Mouse (Mus musculus): ENCODE data around the gene Ehd3. TPM values are rescaled to one million over a fixed set of nuclear protein-coding genes. Genes with fewer than 3 reads are reported as not detected.
"Not testable (repeated sequence)": the region's sequence is repeated elsewhere in the genome, so short reads cannot be mapped to it uniquely, and the experiment has no call there.

The Ehd3 gene
- polyA plus RNA-seq, 1 experiment, result 57.3 TPM

DNA sequence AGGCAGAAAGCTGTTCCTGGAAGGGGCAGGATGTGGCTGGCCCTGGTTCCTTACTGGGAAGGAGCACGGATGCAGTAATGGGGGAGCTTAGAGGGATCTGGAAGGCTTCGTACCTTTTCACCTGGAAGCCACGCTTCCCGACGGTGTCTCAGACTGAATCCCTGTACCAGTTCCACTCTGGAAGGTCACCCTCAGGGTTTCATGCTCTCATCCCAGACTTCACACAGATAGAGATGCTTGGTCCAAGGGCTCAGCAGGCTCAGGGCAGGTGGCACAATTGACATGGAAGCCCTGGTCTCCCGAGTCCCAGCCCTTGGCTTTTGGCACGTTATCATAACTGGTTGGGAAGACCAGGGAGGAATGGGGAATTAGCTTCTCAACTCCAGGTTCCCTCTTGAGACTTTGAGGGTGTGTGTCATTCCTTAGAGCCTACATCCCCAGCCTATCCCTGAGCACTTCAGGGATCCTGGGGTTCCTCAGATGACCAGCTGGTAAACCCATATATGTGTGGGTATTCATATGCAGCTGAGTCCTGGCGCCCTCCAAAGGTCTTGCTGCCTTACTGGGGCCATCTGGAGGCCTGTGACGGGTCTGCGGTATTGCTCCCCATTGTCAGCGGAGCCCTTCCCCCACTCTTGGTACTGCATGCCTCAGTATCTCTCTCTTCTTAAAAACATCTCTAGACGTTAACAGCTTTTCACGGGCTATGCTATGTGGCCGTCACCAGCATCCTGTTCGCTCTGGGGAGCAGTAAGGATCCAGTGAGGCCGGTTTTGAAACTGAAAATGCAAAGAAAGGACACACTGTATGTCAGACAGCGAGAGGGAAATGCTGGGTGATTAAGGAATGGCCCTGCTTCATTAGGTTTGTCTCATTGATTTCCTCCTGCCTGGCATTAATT is 19.4 kb downstream of the Ehd3 start:
- DNase-seq (ENCODE audit: extremely low spot score in 1 of 2, low spot score in 1 of 2), result no peak

- DNase-seq (ENCODE audit: extremely low spot score in 1 of 2, low spot score in 1 of 2), result no peak
Measured at GRCm38 (mm10) chr17:73824022-73824340, 20.0 kb downstream of the Ehd3 start.

DNA sequence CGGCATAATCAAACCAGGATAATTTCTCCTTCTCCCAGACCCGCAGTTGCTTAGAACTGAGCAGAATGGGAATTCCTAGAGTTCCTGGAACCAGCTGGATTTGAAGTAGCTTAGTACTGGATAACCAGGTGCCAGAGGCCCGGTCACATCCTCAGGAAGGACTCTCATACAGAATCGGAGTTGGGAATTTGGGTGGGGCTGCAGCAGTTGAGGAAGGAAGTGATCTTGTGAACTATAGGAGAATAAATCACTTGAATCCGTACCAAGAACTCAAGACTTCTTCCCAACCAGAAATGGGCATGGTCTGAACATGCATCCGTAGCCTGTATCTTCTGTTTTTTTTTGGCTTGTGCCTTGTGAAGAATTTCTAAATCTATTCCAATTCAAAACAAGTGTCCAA is 22.2 kb downstream of the Ehd3 start:
- DNase-seq (ENCODE audit: extremely low spot score in 1 of 2, low spot score in 1 of 2), result no peak

- DNase-seq (ENCODE audit: extremely low spot score in 1 of 2, low spot score in 1 of 2), result no peak
Measured at GRCm38 (mm10) chr17:73827446-73827845, 23.5 kb downstream of the Ehd3 start.

DNA sequence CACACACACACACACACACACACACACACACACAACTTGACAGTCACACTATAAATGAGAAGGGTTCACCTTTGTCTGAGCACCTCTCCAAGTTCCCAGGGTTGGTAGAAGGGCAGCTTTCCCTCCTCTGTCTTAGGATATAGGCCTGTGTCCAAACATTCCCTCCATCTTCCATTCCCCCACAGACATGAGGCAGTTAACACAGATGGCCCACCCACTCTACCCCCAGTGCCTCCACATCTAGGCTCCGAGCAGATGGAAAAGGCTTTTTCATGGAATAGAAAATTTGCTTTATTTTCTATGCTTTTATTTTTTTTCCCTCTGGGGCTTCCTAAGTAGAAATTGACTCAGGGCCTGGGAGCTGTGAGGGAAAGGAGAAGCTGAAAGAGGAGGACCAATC is 26.6 kb downstream of the Ehd3 start:
- peak; percentile 52 to 77 for DNase-seq (ENCODE audit: extremely low spot score in 1 of 2, low spot score in 1 of 2)

GRCm38 (mm10) chr17:73831427-73831826 is 27.5 kb downstream of the Ehd3 start:
- DNase-seq (ENCODE audit: extremely low spot score in 1 of 2, low spot score in 1 of 2), result peak; percentile 46 to 61

DNA sequence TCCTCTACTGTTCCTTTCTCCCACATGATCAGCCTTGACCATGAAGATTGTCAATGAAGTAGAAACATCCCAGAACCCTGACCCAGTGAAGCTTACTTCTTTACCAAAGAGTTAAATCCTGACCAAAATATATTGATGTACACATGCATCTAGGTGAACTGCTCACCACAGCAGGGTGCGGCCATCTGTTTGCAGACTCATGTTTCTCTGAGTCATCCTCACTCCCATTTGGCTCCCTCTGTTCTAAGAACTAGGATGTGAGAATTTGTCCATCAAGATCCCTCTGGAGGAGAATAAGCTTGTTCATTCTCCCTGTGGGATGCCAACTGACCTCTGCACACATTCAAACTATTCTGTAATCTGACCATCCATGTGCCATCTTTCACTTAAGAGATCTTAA is 29.0 kb downstream of the Ehd3 start:
- DNase-seq (ENCODE audit: extremely low spot score in 1 of 2, low spot score in 1 of 2), result peak in 1 of 2 experiments; percentile 66

DNA sequence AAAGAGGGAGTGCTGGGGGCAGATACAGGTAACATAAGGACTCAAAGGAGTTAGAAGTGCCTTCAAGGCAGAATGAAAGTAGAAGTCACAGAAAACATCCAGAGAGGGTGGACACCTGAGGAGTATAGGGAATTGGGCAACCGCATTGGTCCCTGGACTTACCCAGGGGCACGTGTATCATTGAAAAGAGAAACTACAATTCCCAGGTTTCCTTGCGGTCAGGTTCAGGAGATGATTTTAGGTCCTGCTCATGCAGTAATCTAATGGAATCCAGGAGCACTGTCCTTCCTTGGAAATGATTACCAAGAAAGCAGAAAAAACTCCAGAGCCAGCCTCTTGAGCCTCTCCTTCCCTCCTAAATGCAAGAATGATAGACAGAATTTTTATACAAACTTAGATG is 29.5 kb downstream of the Ehd3 start:
- DNase-seq (ENCODE audit: extremely low spot score in 1 of 2, low spot score in 1 of 2), result no peak

DNA sequence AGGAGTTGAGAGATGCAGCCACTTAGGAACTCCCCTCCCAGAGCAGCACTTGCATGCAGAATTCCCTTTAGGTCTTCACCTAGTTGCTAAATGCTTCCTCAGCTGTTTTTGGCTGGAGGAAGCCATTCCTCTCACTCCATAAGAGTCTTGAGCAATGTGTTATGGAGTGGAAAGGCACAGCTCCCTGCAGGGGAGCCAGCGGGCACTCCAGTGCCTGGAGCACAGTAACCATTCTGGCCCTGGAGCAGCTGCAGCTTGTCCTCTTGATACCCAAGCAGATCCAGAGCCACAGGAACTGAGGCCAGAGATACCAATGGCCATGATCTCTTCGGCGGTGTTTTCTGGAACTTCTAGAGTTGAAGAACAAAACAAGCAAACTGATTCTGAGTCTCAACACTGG is 32.7 kb downstream of the Ehd3 start:
- DNase-seq (ENCODE audit: extremely low spot score in 1 of 2, low spot score in 1 of 2), result no peak

DNA sequence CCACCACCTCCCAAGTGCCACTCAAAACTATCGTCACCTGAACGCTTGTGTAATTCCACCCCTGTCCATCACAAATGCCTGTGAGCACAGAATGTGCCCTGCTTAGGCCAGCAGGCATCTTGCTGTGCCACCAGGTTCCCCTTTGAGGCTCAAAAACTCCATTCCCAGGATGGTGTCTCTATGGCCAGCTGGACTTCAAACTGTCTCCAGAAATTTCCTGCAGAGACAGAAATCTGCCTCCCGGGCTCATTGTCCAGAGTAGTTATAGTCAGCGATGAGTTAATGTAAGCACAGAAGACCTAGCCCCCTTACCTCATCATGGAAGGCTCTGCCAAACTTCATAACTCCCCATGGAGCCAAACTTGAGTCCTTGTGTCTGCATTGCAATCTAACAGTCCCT is 33.3 kb downstream of the Ehd3 start:
- no peak for DNase-seq (ENCODE audit: extremely low spot score in 1 of 2, low spot score in 1 of 2)

DNA sequence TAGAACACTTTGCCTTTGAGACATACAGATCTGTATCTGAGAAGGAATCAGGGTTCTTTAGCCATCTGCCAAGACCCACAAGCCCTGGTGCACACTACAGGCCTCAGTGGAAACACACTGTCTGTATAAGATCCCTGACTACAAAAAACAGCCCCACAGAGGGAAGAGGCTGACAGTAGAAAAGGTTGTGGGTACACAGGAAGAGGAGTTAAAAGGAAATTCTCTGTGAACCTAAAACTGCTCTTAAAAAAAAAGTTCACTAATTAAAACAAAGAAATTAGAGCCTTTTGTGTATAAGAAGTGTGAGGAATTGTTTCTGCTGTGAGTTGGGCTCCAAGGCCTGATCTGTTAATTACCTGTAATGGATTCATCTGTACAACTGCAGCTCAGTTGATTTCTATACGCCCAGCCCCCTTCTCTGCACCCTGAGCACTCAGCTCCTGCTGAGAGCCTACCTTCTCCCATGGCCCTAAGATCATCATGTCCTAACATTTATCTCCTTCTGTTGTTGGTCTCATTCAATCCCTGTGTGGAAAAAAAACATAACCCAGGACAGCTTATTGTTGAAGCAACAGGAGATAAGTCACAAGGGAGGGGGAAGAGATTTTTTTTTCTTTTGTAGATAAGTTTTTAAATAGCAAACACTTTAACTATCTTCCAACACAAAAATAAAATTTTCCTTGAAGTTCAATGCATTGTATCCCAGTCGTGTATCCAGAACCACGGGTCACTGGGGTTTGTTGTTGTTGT is 35.3 kb downstream of the Ehd3 start:
- no peak for DNase-seq (ENCODE audit: extremely low spot score in 1 of 2, low spot score in 1 of 2)

DNA sequence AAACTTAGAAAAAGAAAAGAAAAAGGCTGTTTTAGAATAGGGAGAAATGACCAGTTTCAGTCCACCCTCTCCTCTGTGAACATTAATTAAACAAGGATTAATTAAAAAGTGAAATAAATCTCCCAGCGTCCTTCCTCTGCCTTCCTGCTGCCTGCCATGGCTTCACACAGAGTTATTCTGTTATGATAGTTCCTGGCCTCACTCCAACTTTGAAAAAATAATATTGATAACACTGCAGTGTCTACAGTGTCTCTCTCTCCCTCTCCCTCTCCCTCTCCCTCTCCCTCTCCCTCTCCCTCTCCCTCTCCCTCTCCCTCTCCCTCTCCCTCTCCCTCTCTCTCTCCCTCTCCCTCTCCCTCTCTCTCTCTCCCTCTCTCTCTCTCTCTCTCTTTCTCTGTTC is 35.9 kb downstream of the Ehd3 start:
- DNase-seq (ENCODE audit: extremely low spot score in 1 of 2, low spot score in 1 of 2), result not testable (repeated sequence)

DNA sequence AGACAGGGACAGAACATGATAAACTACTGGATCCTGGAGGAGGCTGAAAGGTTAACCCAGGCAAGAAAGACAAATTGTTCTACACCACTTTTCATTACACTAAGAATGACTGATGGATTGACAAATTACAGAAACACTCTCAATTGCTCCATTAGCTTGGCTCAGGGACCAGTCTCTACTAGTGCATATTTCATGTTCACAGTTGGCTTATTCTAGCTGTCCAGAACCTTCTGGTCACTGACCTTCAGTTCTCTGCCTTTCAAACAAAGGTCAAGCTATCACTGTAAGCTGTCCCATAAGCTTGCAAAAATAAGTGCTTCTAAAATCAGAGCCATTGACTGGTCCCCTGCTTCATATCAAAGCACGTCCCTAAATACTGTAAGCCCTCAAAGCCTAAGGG is 39.0 kb downstream of the Ehd3 start:
- DNase-seq (ENCODE audit: extremely low spot score in 1 of 2, low spot score in 1 of 2), result no peak

DNA sequence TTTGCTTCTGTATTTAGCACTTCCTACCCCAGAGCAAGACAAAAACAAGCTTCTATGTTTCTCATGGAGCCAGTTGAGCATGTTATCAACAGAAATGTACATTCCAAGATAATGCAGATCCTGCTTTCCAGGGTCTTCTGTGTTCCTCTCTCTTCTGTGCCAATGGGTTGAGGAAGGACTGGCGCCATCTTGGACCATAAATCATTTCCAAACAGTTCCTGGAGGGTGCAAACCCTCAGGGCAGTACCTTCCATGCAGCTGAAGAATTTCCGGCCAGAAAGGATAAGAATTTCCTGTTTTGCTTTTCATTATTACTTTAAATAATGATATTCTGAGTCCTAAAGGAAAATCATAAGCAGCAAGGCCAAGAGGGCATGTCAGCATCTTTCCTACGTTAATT is 41.7 kb downstream of the Ehd3 start:
- DNase-seq (ENCODE audit: extremely low spot score in 1 of 2, low spot score in 1 of 2), result no peak

- no peak for DNase-seq (ENCODE audit: extremely low spot score in 1 of 2, low spot score in 1 of 2)
Measured at GRCm38 (mm10) chr17:73847399-73847798, 43.5 kb downstream of the Ehd3 start.

- peak in 1 of 2 experiments; percentile 10 for DNase-seq (ENCODE audit: extremely low spot score in 1 of 2, low spot score in 1 of 2)
Measured at GRCm38 (mm10) chr17:73853041-73853440, 49.1 kb downstream of the Ehd3 start.

DNA sequence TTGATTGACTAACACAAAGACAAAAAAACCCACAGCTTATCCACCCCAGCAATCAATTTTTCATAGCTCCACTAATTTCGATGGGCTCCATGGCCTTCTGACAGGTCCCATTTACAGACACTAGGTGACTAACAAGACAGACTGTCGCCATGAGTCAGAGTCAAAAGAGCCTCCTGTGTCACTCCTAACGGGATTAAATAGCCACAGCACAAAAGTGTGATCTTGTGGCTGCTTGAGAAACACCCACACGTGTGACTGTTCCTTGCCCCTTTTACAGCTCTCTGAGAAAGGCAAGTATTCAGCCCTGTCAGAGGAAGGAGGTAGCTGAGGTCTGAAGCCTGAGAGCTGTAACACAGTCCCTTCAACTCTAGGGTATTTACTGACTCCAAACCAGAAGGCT is 49.8 kb downstream of the Ehd3 start:
- peak in 1 of 2 experiments; percentile 16 for DNase-seq (ENCODE audit: extremely low spot score in 1 of 2, low spot score in 1 of 2)

- DNase-seq (ENCODE audit: extremely low spot score in 1 of 2, low spot score in 1 of 2), result no peak
Measured at GRCm38 (mm10) chr17:73869008-73869685, 65.2 kb downstream of the Ehd3 start.

DNA sequence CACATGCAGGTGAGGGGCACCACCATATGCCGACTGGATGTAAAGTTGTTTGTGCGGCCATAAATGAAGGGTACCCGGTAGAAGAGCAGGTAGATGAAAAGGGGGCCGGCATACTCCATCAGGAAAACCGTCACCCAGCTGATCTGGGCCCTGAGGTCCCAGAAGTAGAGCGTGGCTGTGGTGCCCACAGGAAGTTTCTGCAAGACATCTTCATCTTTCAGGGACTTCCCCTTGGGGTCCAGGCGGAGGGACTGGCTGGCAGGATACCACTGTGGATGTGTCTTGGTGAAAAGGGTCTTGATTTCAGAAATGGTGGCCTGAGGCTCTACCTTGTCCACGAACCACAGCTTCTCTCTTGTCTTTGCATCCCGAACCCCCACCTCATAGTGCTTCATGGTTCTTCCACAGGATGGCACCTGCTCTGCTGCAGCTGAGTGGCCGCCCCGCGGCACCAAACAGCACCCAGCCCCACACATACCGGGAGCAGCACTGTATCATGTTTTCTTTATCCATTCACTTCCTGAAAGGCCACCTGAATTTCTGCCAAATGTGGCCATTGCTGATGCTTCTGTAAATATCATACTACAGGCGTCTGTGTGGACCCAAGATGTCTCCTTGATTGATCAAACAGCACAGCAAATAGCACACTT is 67.1 kb downstream of the Ehd3 start:
- DNase-seq (ENCODE audit: extremely low spot score in 1 of 2, low spot score in 1 of 2), result no peak

GRCm38 (mm10) chr17:73875268-73875667 is 71.3 kb downstream of the Ehd3 start:
- DNase-seq (ENCODE audit: extremely low spot score in 1 of 2, low spot score in 1 of 2), result no peak

GRCm38 (mm10) chr17:73875674-73876073 is 71.7 kb downstream of the Ehd3 start:
- no peak for DNase-seq (ENCODE audit: extremely low spot score in 1 of 2, low spot score in 1 of 2)

Data from frontal cortex, adult 2 months (tissue).